Mouse (Mus musculus) kidney, embryonic 16.5 days (tissue): ENCODE results near the gene Ago1. TPM values are rescaled to one million over a fixed set of nuclear protein-coding genes. Genes with fewer than 3 reads are reported as not detected.

Source experiments
- ATAC-seq: fragments of 200-750 bp; cut with Nextera tagmentation; 2 replicates; pipeline ENCODE4 v1.8.0; 2017; ENCODE audit warnings: moderate TSS enrichment; ENCODE audit not compliant: low FRiP score, low TSS enrichment
- H3K27ac ChIP-seq: fragments of 300-500 bp; sonication (generic); 2 replicates; pipeline ENCODE4 v1.5.1; 2014; ENCODE audit warnings: low read length
- H3K27me3 ChIP-seq: fragments of 300-500 bp; sonication (generic); 2 replicates; pipeline ENCODE4 v1.6.1; 2014; ENCODE audit warnings: low read length, control low read depth, mixed read lengths; ENCODE audit not compliant: insufficient read depth
- H3K36me3 ChIP-seq: fragments of 300-500 bp; sonication (generic); 2 replicates; pipeline ENCODE4 v1.6.1; 2014; ENCODE audit warnings: low read length, control low read depth, mixed read lengths; ENCODE audit not compliant: insufficient read depth
- H3K4me1 ChIP-seq: fragments of 300-500 bp; sonication (generic); 2 replicates; pipeline ENCODE4 v1.6.1; 2014; ENCODE audit warnings: low read length, control low read depth, mixed read lengths; ENCODE audit not compliant: insufficient read depth
- H3K4me2 ChIP-seq: fragments of 300-500 bp; sonication (generic); replicated peaks from 2 replicates; pipeline ENCODE4 v1.6.1; 2014; ENCODE audit warnings: low read depth, low read length
- H3K4me3 ChIP-seq: fragments of 300-500 bp; sonication (generic); 2 replicates; pipeline ENCODE4 v1.5.1; 2014; ENCODE audit warnings: mild to moderate bottlenecking, low read length
- H3K9ac ChIP-seq: fragments of 300-500 bp; sonication (generic); replicated peaks from 2 replicates; pipeline ENCODE4 v1.6.1; 2014; ENCODE audit warnings: low read length
- H3K9me3 ChIP-seq: fragments of 300-500 bp; sonication (generic); 2 replicates; pipeline ENCODE4 v1.6.1; 2016; ENCODE audit warnings: low read length, control low read depth
- WGBS: fragments of 180-500 bp; shearing (Covaris S2); extraction: QIAGEN DNeasy Blood & Tissue Kit; methylation state at CpG from one replicate; pipeline ENCODE4 v1.1.7; 2014; 5-methylcytosine and 5-hydroxymethylcytosine counted together
- polyA plus RNA-seq: library from polyadenylated mRNA; unstranded; fragments of >200 nt; fragmentation: Nextera tagmentation; extraction: Ambion mirVana; gene quantifications from 2 replicates; pipeline ENCODE4 v1.2.1, GENCODE M21; 2015

Ago1 gene
- polyA plus RNA-seq, 1 experiment from 2014 or later: 4.6 TPM

DNA sequence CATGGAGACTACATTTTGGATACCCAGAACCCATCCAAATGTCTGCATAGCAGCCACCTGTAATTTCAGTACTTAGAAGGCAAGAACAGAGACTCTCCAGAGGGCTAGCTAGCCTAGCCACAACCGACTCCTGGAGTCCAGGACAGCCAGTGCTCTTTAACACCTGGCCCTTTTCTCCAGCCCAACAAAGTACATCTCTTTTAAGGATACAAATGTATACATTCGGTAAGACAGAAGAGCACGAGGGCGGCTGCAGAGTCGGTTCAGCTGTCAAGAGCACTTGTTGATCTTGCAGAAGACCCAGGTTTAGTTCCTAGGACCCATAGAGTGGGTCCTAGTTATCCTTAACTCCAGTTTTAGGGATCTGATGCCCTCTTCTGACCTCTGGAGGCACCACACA is 13.1 kb upstream of the Ago1 start:
- H3K27me3 ChIP-seq: no peaks in the 10 kb centered on the region
- H3K4me3 ChIP-seq: no peak overlapping the region
- H3K9me3 ChIP-seq: no peaks in the 10 kb centered on the region
- no peak overlapping the region for H3K4me2 ChIP-seq
- no peak overlapping the region for H3K27ac ChIP-seq
- H3K4me1 ChIP-seq: no peaks in the 10 kb centered on the region
- ATAC-seq: no peak
- no peak overlapping the region for H3K9ac ChIP-seq
- WGBS: 94% methylated on average over 5 of the region's 5 CpGs
- no peaks in the 10 kb centered on the region for H3K36me3 ChIP-seq

DNA sequence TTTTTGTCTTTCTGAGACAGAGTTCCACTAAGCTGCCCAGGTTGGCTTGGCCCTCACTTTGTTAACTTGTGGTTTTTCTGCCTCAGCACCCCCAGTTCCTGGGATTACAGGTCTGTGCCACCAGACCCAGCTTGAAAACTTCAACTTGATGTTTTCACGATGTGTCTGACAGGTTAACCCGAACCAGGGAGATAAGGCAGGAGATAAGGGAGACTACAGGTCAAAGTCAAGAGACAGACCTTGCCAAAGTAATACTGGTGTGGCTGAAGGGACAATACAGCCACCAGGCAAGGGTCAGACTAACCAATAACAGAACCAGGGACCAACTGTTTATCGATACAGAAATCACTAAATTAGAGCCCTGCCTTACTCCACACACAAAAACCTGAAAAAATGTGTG is 11.9 kb upstream of the Ago1 start:
- H3K9ac ChIP-seq: no peak overlapping the region
- ATAC-seq: no peak
- no peaks in the 10 kb centered on the region for H3K36me3 ChIP-seq
- H3K4me1 ChIP-seq: no peaks in the 10 kb centered on the region
- no peaks in the 10 kb centered on the region for H3K9me3 ChIP-seq
- no peak overlapping the region for H3K27ac ChIP-seq
- H3K27me3 ChIP-seq: no peaks in the 10 kb centered on the region
- 45% methylated on average over 3 of the region's 3 CpGs for WGBS
- no peak overlapping the region for H3K4me2 ChIP-seq
- no peak overlapping the region for H3K4me3 ChIP-seq

DNA sequence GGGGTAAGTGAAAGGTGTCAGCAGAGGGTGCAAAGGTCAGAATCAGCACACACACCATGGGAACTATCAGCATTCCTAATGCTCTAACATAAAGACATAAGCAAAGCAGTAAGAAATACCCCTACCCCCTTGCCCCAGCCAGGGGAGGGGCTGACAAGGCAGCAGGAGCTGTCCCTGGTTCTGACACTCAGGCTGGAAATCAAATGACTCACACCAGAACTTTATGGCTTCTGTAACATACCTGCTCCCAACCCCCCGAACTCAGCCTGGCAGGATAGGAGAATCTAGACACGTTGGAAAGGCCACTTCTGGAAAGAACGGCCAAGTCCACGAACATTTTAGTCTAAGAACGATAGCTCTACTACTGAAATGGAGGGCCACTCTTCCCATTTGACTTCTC is 4.6 kb upstream of the Ago1 start:
- no peak for ATAC-seq
- Histone ChIP-seq H3K36me3 (no peaks in the 10 kb centered on the region), H3K9ac (no peak overlapping the region), H3K4me3 (no peak overlapping the region), H3K9me3 (no peaks in the 10 kb centered on the region), H3K4me2 (no peak overlapping the region), H3K4me1 (no peaks in the 10 kb centered on the region), H3K27me3 (no peaks in the 10 kb centered on the region), H3K27ac (no peak overlapping the region)
- 38% methylated on average over 5 of the region's 5 CpGs for WGBS

DNA sequence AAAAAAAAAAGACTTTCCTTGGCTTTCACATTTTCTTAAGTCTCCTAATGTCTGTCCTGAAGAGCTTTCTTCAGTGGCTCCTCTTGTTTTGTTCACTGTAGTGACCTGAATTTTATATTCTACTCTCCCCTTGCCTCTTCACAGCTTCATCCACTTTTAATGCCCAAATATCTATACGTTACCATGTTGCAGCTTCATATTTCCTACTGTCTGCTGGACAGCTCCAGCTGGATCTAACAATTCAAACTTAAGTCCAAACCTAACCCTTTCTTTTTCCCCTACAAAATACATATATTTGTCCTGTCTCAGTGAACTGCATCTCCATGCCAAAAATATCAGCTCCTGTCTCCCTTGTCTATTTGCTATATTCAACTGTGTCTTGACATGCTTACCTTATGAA is 951 bp upstream of the Ago1 start:
- peaks cover 32% of the 10 kb centered on the region for H3K4me1 ChIP-seq
- no peak overlapping the region for H3K27ac ChIP-seq
- WGBS: 57% methylated on average over 1 of the region's 1 CpGs
- H3K4me3 ChIP-seq: no peak overlapping the region
- H3K9me3 ChIP-seq: no peaks in the 10 kb centered on the region
- no peak for ATAC-seq
- no peak overlapping the region for H3K4me2 ChIP-seq
- no peaks in the 10 kb centered on the region for H3K36me3 ChIP-seq
- no peak overlapping the region for H3K9ac ChIP-seq
- H3K27me3 ChIP-seq: no peaks in the 10 kb centered on the region

DNA sequence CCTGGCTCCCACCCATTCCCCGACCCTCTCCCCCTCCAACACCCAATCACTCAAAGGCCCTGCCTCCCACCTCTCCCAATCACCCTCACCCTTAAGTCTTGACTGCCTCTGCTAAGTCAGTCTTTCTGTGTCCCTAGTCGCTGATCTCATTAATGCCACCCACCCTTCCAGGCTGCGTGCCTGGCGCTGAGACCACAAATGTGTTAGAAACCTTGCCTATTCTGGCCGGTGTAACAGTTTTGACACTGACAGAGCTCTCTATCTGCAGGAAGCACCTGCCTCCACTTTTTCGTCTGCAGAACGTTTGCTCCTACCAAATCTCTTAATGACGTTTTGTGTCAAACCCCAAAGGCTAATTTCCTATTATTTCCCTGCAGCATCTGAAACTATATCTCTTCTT is 542 bp upstream of the Ago1 start:
- Histone ChIP-seq H3K9me3 (no peaks in the 10 kb centered on the region), H3K36me3 (no peaks in the 10 kb centered on the region), H3K4me1 (peaks cover 34% of the 10 kb centered on the region), H3K27ac (no peak overlapping the region), H3K27me3 (no peaks in the 10 kb centered on the region), H3K9ac (peak overlapping the region; percentile 9; the same call in 1 of the 2 replicates), H3K4me3 (peak overlapping the region; percentile 92), H3K4me2 (peak overlapping the region; percentile 56)
- WGBS: 5% methylated on average over 8 of the region's 8 CpGs
- ATAC-seq: no peak

DNA sequence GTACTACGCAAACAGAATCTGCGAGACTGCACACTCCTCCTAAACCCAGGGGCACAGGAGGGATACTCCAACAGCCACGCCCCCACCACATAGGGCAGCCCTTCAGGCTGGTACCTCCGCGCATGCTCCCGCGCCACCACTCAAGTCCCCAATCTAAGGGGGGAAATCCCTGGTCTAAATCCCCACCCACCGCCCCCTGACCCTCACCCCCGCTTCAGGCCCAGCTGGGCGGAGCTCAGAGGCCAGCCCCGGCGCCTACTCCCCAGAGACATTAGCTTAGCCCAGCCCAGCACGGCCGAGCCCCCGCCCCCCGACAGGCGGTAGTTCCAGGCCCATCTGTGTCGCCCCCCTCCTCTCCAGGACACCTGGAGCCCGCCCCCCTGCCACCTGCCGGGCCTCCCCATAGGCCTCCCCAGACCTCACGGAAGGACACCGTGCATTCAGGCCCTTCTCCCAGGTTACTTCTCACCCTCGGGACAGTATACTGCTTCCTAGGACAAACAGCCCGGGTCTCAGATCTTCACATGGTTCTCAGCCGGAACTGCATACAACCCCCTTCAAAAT is 580 bp downstream of the Ago1 start:
- WGBS: under 1% methylated on average over 25 of the region's 25 CpGs
- H3K4me2 ChIP-seq: peak overlapping the region; percentile 56
- H3K9me3 ChIP-seq: no peaks in the 10 kb centered on the region
- H3K9ac ChIP-seq: peak overlapping the region; percentile 94
- ATAC-seq: peak; percentile 79
- H3K4me1 ChIP-seq: peaks cover 34% of the 10 kb centered on the region
- H3K27ac ChIP-seq: peak overlapping the region; percentile 92
- H3K4me3 ChIP-seq: peak overlapping the region; percentile 92
- H3K36me3 ChIP-seq: no peaks in the 10 kb centered on the region
- no peaks in the 10 kb centered on the region for H3K27me3 ChIP-seq

DNA sequence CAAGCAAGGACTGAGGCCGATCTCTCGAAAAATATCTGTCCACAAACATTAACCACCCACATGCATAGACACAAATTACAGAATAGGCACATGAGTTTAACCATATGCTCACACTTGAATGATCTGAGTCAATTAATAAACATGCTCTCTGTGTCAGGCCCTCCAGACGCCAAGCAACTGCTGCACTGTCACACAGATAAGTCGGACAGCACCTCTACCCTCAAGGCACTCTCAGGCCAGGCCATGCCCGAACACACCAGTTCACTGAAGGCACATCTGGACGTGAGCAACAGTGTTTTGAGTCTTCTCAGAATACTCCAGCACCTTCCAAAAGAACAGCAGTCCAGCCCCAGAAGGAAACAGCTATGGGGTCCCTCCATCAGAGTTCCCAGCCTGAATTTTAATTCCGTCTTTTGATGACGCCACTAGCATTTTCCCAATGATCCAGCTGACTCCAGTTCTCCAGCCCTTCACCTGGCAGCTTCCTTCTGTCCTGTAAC is 2.1 kb downstream of the Ago1 start:
- no peaks in the 10 kb centered on the region for H3K9me3 ChIP-seq
- no peak for ATAC-seq
- H3K4me2 ChIP-seq: peak overlapping the region; percentile 35
- H3K27me3 ChIP-seq: no peaks in the 10 kb centered on the region
- H3K4me3 ChIP-seq: peak overlapping the region; percentile 11; the same call in 1 of the 2 replicates
- H3K4me1 ChIP-seq: peaks cover 34% of the 10 kb centered on the region
- 35% methylated on average over 8 of the region's 8 CpGs for WGBS
- peak overlapping the region; percentile 64 for H3K27ac ChIP-seq
- H3K36me3 ChIP-seq: no peaks in the 10 kb centered on the region
- H3K9ac ChIP-seq: peak overlapping the region; percentile 31; the same call in 1 of the 2 replicates

DNA sequence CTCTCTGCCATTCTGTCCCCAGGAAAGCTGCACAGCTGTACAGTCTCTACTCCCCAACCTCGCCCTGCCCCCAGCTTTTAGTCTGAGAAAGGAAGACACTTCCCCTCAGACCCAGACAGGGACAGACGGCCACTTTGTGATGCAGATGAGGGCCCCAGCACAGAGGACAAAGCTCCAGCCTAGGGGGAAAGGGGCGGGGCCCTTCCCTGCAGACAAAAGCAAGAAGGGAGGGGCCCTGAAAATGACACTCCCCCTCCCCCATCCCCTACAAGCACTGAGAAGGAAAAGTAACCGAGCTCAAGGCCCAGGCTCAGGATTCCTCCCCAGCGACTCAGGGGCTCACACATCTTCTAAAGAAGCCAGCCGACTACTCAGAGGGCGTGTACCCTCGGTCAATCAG is 2.5 kb downstream of the Ago1 start:
- H3K4me3 ChIP-seq: peak overlapping the region; percentile 11
- no peaks in the 10 kb centered on the region for H3K27me3 ChIP-seq
- 12% methylated on average over 8 of the region's 8 CpGs for WGBS
- peak overlapping the region; percentile 31; the same call in 1 of the 2 replicates for H3K9ac ChIP-seq
- H3K36me3 ChIP-seq: no peaks in the 10 kb centered on the region
- H3K4me1 ChIP-seq: peaks cover 34% of the 10 kb centered on the region
- ATAC-seq: peak; percentile 30
- no peaks in the 10 kb centered on the region for H3K9me3 ChIP-seq
- peak overlapping the region; percentile 35 for H3K4me2 ChIP-seq
- peak overlapping the region; percentile 64 for H3K27ac ChIP-seq

DNA sequence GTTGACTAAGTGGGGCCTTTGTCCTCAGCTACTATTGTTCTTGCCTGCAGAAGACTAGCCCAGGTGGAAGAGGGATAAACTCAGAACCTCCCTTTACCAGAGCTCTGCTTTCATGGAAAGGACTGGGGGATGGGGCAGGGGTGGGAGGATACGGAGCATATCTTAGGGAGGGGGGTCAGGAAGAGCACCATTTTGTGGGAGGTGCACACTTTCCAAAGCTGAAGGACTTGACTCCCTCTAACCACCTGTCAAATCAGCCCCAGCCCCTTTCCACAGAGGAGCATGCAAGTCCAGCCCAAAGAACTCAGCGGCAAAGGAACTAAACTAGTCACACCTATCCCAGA is 3.5 kb downstream of the Ago1 start:
- no peak for ATAC-seq
- Histone ChIP-seq H3K4me2 (no peak overlapping the region), H3K4me1 (peaks cover 34% of the 10 kb centered on the region)

DNA sequence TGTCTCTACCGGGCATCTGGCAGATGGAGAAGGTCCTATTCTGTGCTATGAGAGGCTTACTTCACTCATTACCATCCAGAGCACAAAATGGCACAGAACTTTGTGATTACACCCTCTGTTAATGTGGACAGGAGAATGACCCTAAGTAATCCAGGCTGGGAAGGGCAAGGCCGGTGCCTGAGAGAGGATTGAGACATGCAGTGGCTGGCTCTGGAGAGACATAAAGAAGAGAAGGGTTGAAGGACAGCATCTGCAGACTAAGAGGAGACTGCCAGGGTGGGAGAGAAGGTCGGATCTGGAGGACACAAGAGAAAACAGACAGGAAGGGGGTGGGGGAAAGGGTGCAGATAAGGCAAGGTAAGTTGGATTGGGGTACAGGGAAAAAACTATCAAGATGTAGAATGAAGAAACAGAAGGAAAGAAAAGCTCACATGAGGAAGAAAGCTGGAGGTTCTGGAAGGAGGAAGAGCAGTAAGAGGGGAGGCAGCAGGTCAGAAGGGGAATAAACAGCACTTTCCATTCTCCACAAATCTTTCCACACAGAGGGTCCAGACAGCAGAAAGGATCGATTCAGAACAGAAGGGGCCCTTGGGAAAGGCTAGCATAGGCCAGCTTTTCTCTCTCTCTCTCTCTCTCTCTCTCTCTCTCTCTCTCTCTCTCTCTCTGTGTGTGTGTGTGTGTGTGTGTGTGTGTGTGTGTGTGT is 4.0 kb downstream of the Ago1 start:
- Histone ChIP-seq H3K4me1 (peaks cover 34% of the 10 kb centered on the region), H3K4me3 (no peak overlapping the region), H3K9me3 (no peaks in the 10 kb centered on the region), H3K9ac (no peak overlapping the region), H3K27me3 (no peaks in the 10 kb centered on the region), H3K27ac (no peak overlapping the region), H3K4me2 (no peak overlapping the region), H3K36me3 (peaks cover 14% of the 10 kb centered on the region)
- no peak for ATAC-seq
- WGBS: 35% methylated on average over 4 of the region's 4 CpGs

More for the DNA sequence above, 3.5 kb downstream of the Ago1 start:
- Histone ChIP-seq H3K27ac (no peak overlapping the region), H3K9ac (no peak overlapping the region), H3K27me3 (no peaks in the 10 kb centered on the region), H3K9me3 (no peaks in the 10 kb centered on the region), H3K36me3 (peaks cover 9% of the 10 kb centered on the region; the same call in 1 of the 2 replicates), H3K4me3 (no peak overlapping the region)
- WGBS: 16% methylated on average over 2 of the region's 2 CpGs
